Mouse (Mus musculus) liver, embryonic 13.5 days (tissue): Measurements from ENCODE around the gene Olfr345. TPM values are rescaled to one million over a fixed set of nuclear protein-coding genes. Genes with fewer than 3 reads are reported as not detected.

ENCODE experiments used
- ATAC-seq: fragments of 200-750 bp; cut with Nextera tagmentation; 2 replicates; pipeline ENCODE4 v1.8.0; 2017; ENCODE audit warnings: low read depth, mild to moderate bottlenecking, moderate number of reproducible peaks, moderate library complexity
- DNase-seq: peaks from one replicate; pipeline ENCODE4 v3.0.0; 2022
- H3K27ac ChIP-seq: fragments of 300-500 bp; sonication (generic); 2 replicates; pipeline ENCODE4 v1.5.1; 2015; ENCODE audit warnings: moderate library complexity, mild to moderate bottlenecking, inconsistent platforms
- H3K27me3 ChIP-seq: fragments of 300-500 bp; sonication (generic); 2 replicates; pipeline ENCODE4 v1.6.1; 2015; ENCODE audit warnings: mild to moderate bottlenecking, inconsistent platforms
- H3K36me3 ChIP-seq: fragments of 300-500 bp; sonication (generic); 2 replicates; pipeline ENCODE4 v1.6.1; 2015; ENCODE audit warnings: mild to moderate bottlenecking, inconsistent platforms
- H3K4me1 ChIP-seq: fragments of 300-500 bp; sonication (generic); replicated peaks from 2 replicates; pipeline ENCODE4 v1.6.1; 2015; ENCODE audit warnings: inconsistent platforms
- H3K4me2 ChIP-seq: fragments of 300-500 bp; sonication (generic); 2 replicates; pipeline ENCODE4 v1.6.1; 2015; ENCODE audit warnings: inconsistent platforms, mild to moderate bottlenecking, moderate library complexity
- H3K4me3 ChIP-seq: fragments of 300-500 bp; sonication (generic); replicated peaks from 2 replicates; pipeline ENCODE4 v1.5.1; 2015; ENCODE audit warnings: mild to moderate bottlenecking, inconsistent platforms
- H3K9ac ChIP-seq: fragments of 300-500 bp; sonication (generic); 2 replicates; pipeline ENCODE4 v1.6.1; 2015; ENCODE audit warnings: mild to moderate bottlenecking, inconsistent platforms
- H3K9me3 ChIP-seq: fragments of 300-500 bp; sonication (generic); replicated peaks from 2 replicates; pipeline ENCODE4 v1.6.1; 2016; ENCODE audit warnings: inconsistent platforms
- WGBS: fragments of 180-500 bp; shearing (Covaris S2); methylation state at CpG from one replicate; pipeline ENCODE4 v1.1.7; 2015; ENCODE audit not compliant: insufficient replicate concordance; 5-methylcytosine and 5-hydroxymethylcytosine counted together
- polyA plus RNA-seq: library from polyadenylated mRNA; unstranded; fragments of >200 nt; fragmentation: Nextera tagmentation; extraction: Ambion mirVana; gene quantifications from 2 replicates; pipeline ENCODE4 v1.2.1, GENCODE M21; 2015

Olfr345 gene
- not detected in 2 replicates for polyA plus RNA-seq

GRCm38 (mm10) chr2:36639741-36640140, at the start of gene Olfr345:
Gene Olfr345 (plus strand): TSS chr2:36640041.
- H3K4me2 ChIP-seq, result no peak within 1 kb of the TSS
- H3K4me1 ChIP-seq, result no peaks in the 10 kb centered on the region
- H3K9ac ChIP-seq, result no peak within 1 kb of the TSS
- no peak within 1 kb of the TSS for H3K27ac ChIP-seq
- WGBS, result 37% methylated on average over 1 of the region's 1 CpGs
- no peaks in the 10 kb centered on the region for H3K27me3 ChIP-seq
- DNase-seq (no peak), ATAC-seq (no peak)
- H3K4me3 ChIP-seq, result no peak within 1 kb of the TSS
- no peaks in the 10 kb centered on the region for H3K36me3 ChIP-seq
- 0 out of 2 replicates have a peak, but pooled peaks cover 3% of the 10 kb centered on the region for H3K9me3 ChIP-seq

- Histone ChIP-seq H3K9me3 (no peaks in the 10 kb centered on the region), H3K27me3 (no peaks in the 10 kb centered on the region), H3K36me3 (no peaks in the 10 kb centered on the region), H3K9ac (no peak within 1 kb of the TSS), H3K27ac (no peak within 1 kb of the TSS), H3K4me3 (no peak within 1 kb of the TSS), H3K4me1 (no peaks in the 10 kb centered on the region), H3K4me2 (no peak within 1 kb of the TSS)
- DNase-seq, result no peak
- WGBS, result 62% methylated on average over 1 of the region's 1 CpGs
- ATAC-seq, result no peak
These were observed 45.6 kb downstream of the Olfr345 start, which contains the start of gene Olfr346 for GRCm38 (mm10) chr2:36685488-36685887. Gene Olfr346 (plus strand): TSS chr2:36685788.

Other genes starting within 250 kb of the Olfr345 start
- gene Olfr339, start 221.1 kb upstream of the Olfr345 start, polyA plus RNA-seq, result not detected in 2 replicates
- not detected in 2 replicates for gene Olfr340, start 187.5 kb upstream of the Olfr345 start, polyA plus RNA-seq
- not detected in 2 replicates for gene Olfr341, start 157.6 kb upstream of the Olfr345 start, polyA plus RNA-seq
- gene Olfr342, start 115.0 kb upstream of the Olfr345 start, polyA plus RNA-seq, result not detected in 2 replicates
- not detected in 2 replicates for gene Olfr344, start 73.4 kb upstream of the Olfr345 start, polyA plus RNA-seq
- gene Olfr346, start 45.7 kb downstream of the Olfr345 start, polyA plus RNA-seq, result not detected in 2 replicates
- gene Olfr347, start 91.9 kb downstream of the Olfr345 start, polyA plus RNA-seq, result not detected in 2 replicates
- gene Olfr348, start 144.2 kb downstream of the Olfr345 start, polyA plus RNA-seq, result not detected in 2 replicates
- gene Olfr50, start 150.5 kb downstream of the Olfr345 start, polyA plus RNA-seq, result not detected in 2 replicates
- gene Olfr3, start 177.0 kb downstream of the Olfr345 start, polyA plus RNA-seq, result not detected in 2 replicates
- not detected in 2 replicates for gene Olfr350, start 206.3 kb downstream of the Olfr345 start, polyA plus RNA-seq
- not detected in 2 replicates for gene Olfr351, start 222.6 kb downstream of the Olfr345 start, polyA plus RNA-seq
- gene Olfr352, start 228.4 kb downstream of the Olfr345 start, polyA plus RNA-seq, result not detected in 2 replicates